ENCODE assay signal across 8 mouse cellular contexts in the genomic region with DNA sequence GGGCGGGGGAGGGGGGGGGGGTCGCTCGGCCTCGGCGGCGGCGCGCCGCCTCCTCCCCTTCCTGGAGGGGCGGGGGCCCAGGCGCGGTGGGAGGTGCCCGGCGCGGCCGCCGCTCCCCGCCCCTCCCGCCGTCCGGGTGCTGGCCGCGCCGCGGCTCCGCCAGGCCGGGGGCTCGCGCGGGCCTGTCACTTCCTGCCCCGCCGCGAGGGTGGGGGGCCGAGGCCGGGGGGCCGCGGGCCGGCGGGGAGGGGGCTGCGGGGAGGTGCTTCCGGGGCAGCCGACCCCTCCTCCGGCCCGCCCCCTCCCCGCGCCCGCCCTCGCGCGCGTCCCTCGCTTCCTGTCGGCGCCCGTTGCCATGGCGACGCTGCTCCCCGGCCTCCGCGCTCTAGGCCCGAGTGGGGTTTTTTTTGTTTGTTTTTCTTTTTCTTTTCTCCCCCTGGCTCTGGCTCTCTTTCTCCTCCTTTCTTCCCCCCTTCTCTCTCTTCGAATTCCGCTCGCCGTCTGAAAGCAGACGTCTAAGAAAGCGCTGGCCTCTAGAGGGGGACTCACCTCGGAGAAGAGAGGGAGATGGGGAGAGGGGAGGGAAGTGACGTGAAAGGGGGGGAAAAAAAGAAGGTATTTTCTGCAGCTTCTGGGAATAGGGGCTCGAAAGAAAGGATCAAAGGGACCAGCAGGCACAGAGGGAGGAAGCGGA. TPM values are rescaled to one million over a fixed set of nuclear protein-coding genes. Genes with fewer than 3 reads are reported as not detected.
DNase-seq lines count a peak whose midpoint lies in the region; ATAC-seq and TF ChIP-seq lines count a peak whose summit lies in the region.

No protein-coding gene starts in this region.

- WGBS in cerebellum, adult 2 months, result 2% methylated on average over 37 of the region's 71 CpGs
- WGBS in hindbrain, embryonic 10.5 days, result 1% methylated on average over 58 of the region's 71 CpGs
- WGBS in lung, postnatal 0 days, result 0% methylated on average over 10 of the region's 71 CpGs

- TF ChIP-seq EP300 in lung, postnatal 0 days (IDR thresholded peaks at IDR 0.05), result no peak

- H3K4me1 ChIP-seq in cerebellum, adult 2 months (ENCODE audit: control insufficient read depth, insufficient read depth, low read length), result no peaks in the 10 kb centered on the region; the same call in 1 of the 2 replicates
- H3K4me1 ChIP-seq in hindbrain, embryonic 10.5 days (replicated peaks), result peaks cover 33% of the 10 kb centered on the region
- H3K4me1 ChIP-seq in lung, postnatal 0 days (ENCODE audit: insufficient read depth, low read depth, low read length), result no peaks in the 10 kb centered on the region; the same call in 1 of the 2 replicates

- peak; percentile 76 for ATAC-seq in frontal cortex, adult (ENCODE audit: low TSS enrichment)
- peak; percentile 90 for ATAC-seq in lung, postnatal 0 days

- H3K4me2 ChIP-seq in lung, postnatal 0 days (replicated peaks; ENCODE audit: low read depth, low read length), result peak overlapping the region; percentile 63

- H3K9ac ChIP-seq in lung, postnatal 0 days (replicated peaks; ENCODE audit: low read depth), result peak overlapping the region; percentile 44; the same call in 1 of the 2 replicates

- peak overlapping the region; percentile 91 for H3K4me3 ChIP-seq in cerebellum, adult 2 months (replicated peaks; ENCODE audit: insufficient read depth, low read depth, low read length)
- H3K4me3 ChIP-seq in hindbrain, embryonic 10.5 days, result peak overlapping the region; percentile 73
- peak overlapping the region; percentile 83 for H3K4me3 ChIP-seq in lung, postnatal 0 days (ENCODE audit: low read depth, low read length)

- no peak overlapping the region for H3K27ac ChIP-seq in cerebellum, adult 2 months (ENCODE audit: insufficient read depth, low read length)
- H3K27ac ChIP-seq in hindbrain, embryonic 10.5 days, result peak overlapping the region; percentile 97
- peak overlapping the region; percentile 88 for H3K27ac ChIP-seq in lung, postnatal 0 days (ENCODE audit: low read length)

- no peak for TF ChIP-seq CTCF in cerebellum, adult 2 months (IDR thresholded peaks at IDR 0.05; ENCODE audit: borderline replicate concordance, insufficient read depth, low read depth, low read length)
- TF ChIP-seq CTCF in lung, postnatal 0 days (IDR thresholded peaks at IDR 0.05), result peak; percentile 48

- no peak for TF ChIP-seq POLR2A in cerebellum, adult 2 months (IDR thresholded peaks at IDR 0.05; ENCODE audit: borderline replicate concordance, insufficient read depth, low read length)

- no peaks in the 10 kb centered on the region for H3K27me3 ChIP-seq in cerebellum, adult 2 months (ENCODE audit: control insufficient read depth, insufficient read depth, low read length)
- H3K27me3 ChIP-seq in hindbrain, embryonic 10.5 days (ENCODE audit: insufficient read depth, poor library complexity, severe bottlenecking), result no peaks in the 10 kb centered on the region
- H3K27me3 ChIP-seq in lung, postnatal 0 days (replicated peaks; ENCODE audit: insufficient read depth, low read length), result no peaks in the 10 kb centered on the region

- no peaks in the 10 kb centered on the region for H3K9me3 ChIP-seq in hindbrain, embryonic 10.5 days
- H3K9me3 ChIP-seq in lung, postnatal 0 days (ENCODE audit: low read length), result no peaks in the 10 kb centered on the region

- H3K36me3 ChIP-seq in hindbrain, embryonic 10.5 days, result peaks cover 20% of the 10 kb centered on the region
- H3K36me3 ChIP-seq in lung, postnatal 0 days (ENCODE audit: insufficient read depth, low read length), result no peaks in the 10 kb centered on the region; the same call in 1 of the 2 replicates

- peak; percentile 88 for DNase-seq in MN1 (ENCODE audit: low spot score)
- peak; percentile 83 to 85 for DNase-seq in cerebellum, adult 2 months
- DNase-seq in hindbrain, embryonic 10.5 days (ENCODE audit: low spot score), result peak; percentile 90
- peak; percentile 86 for DNase-seq in layer of hippocampus, adult 9-11 months
- DNase-seq in lung, postnatal 0 days (ENCODE audit: low spot score), result peak; percentile 91
- DNase-seq in ovary, postnatal 14 days (ENCODE audit: low spot score), result peak; percentile 71
- DNase-seq in thymus, postnatal 10 days (ENCODE audit: low spot score in 2 of 2), result peak; percentile 80 to 90

RNA-seq across cellular contexts. Expression of gene Phc1, which starts 0.6 kb away (rescaled TPM):
- polyA plus RNA-seq in cerebellum, adult 2 months (2012; rRNA removed), result 48.3 and 55.7 TPM in 2 replicates
- 25.9 and 29.7 TPM in 2 replicates for polyA plus RNA-seq in hindbrain, embryonic 10.5 days (2016; fragmentation: Nextera tagmentation; extraction: Ambion mirVana)
- 6.3 and 6.5 TPM in 2 replicates for polyA plus RNA-seq in lung, postnatal 0 days (2015; fragmentation: Nextera tagmentation; extraction: Ambion mirVana)

RNA-seq across cellular contexts. Expression of gene M6pr, which starts 31.3 kb away (rescaled TPM):
- 90.5 and 94.9 TPM in 2 replicates for polyA plus RNA-seq in cerebellum, adult 2 months (2012; rRNA removed)
- 78.8 and 91.0 TPM in 2 replicates for polyA plus RNA-seq in hindbrain, embryonic 10.5 days (2016; fragmentation: Nextera tagmentation; extraction: Ambion mirVana)
- 112 and 114 TPM in 2 replicates for polyA plus RNA-seq in lung, postnatal 0 days (2015; fragmentation: Nextera tagmentation; extraction: Ambion mirVana)

RNA-seq across cellular contexts. Expression of gene Klrg1, which starts 57.1 kb away (rescaled TPM):
- polyA plus RNA-seq in cerebellum, adult 2 months (2012; rRNA removed), result 0.06 and 0.07 TPM in 2 replicates
- polyA plus RNA-seq in hindbrain, embryonic 10.5 days (2016; fragmentation: Nextera tagmentation; extraction: Ambion mirVana), result 0.21 TPM in 1 of 2 replicates, not detected in the other
- not detected in 2 replicates for polyA plus RNA-seq in lung, postnatal 0 days (2015; fragmentation: Nextera tagmentation; extraction: Ambion mirVana)
